Mouse (Mus musculus) large intestine, adult 2 months (tissue): ENCODE results near the gene Cfap54. TPM values are rescaled to one million over a fixed set of nuclear protein-coding genes. Genes with fewer than 3 reads are reported as not detected.
A peak's percentile ranks its signal among the peaks of the same experiment; 100 is the strongest.

ENCODE experiments used
- DNase-seq: peaks from one replicate; pipeline ENCODE4 v3.0.0-alpha.2; 2012; ENCODE audit warnings: low read depth, low spot score
- WGBS: fragments of 180-500 bp; shearing (Covaris S2); methylation state at CpG from one replicate; pipeline ENCODE4 v1.1.7; 2018; 5-methylcytosine and 5-hydroxymethylcytosine counted together
- polyA plus RNA-seq: library from polyadenylated mRNA; depleted of rRNA; stranded (reverse); fragments of >200 nt; gene quantifications from 2 replicates; pipeline ENCODE4 v1.2.3, GENCODE M21; 2012; rRNA removed

Gene Cfap54
- polyA plus RNA-seq = 0.10 and 0.33 TPM in 2 replicates

DNA sequence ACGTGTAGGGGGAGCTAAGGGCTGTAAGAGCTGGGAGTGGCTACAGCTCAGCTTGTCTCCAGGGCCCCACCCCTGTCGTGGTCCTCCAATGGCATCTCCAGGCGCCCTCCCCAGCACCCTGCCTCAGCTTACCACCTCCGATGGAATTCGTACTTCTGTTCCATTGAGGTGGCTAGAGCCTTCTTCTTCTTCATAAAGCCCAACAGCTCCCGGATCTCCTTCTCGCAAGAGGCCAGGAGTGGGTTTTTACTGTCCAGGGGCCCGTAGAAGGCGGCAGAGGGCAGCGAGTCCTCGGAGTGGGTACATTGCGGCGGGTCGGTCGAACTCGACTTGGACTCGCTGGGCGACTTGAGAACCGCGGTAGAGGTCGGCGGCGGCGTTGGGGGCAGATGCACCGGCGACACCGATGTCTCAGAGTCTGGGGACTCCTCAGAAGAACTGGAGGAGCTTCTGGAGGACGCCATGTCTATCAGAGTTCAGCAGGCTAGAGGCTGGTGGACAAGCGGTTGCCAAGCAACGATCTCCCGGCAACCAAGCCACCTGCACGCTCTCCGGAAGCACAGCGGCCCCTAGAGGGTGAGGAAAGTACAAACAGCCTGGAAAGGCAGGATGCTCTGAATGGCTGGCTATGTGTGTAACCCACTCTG is at the start of gene Cfap54:
TSS of gene Cfap54 (minus strand) at position 486 of the 647 bp plus-strand sequence.
- WGBS = 3% methylated on average over 34 of the region's 34 CpGs
- peak; percentile 57 for DNase-seq

DNA sequence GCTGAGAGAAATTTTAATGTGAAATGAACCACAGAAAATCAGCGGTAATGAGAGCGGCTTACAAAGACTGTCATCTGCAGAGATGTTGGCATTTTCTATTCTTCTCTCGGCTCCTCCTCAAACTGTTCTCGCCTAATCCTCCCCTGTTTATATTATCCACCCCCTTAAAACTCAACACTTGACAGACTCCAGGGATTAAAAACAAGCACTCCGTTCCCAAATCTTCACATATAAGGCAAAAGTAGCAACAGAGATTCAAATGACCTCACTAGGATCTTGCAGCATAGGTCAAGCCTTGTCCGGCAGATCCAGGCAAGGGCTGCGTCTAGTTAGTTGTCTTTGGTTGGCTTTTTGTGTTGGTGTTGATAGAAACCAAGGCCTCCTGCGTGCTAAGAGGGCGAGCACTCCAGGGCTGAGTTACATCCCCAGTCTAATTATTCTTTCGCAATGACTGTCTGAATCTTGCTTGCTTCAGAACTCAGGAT is 49.1 kb upstream of the Cfap54 start:
- WGBS = 64% methylated on average over 10 of the region's 10 CpGs
- DNase-seq = no peak

DNA sequence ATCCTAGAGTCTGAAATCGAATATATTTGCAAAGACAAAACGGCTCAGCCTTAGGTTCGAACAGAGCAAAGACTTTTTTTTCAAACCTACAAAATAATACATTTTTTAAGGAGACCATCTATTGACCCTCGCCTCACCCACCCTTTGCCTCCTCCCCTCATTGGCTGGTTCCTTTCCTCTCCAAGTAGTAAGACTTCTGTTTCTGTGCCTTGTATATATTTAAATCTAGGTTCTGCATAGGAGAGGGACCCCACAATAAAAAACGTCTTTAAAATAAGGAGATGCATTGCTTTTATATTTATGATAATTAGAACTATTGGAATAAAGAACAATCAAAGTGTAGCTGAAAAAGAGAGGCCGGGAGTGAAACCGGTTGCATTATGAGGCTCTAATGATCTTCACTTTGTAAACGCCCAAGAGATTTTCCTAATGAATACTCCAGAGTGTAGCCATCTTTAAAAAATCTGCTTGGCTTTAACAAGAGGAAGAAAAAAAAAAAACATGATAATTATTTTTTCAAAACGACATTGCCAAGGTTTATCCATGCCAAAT is 48.6 kb upstream of the Cfap54 start:
- WGBS = 66% methylated on average over 9 of the region's 9 CpGs

DNA sequence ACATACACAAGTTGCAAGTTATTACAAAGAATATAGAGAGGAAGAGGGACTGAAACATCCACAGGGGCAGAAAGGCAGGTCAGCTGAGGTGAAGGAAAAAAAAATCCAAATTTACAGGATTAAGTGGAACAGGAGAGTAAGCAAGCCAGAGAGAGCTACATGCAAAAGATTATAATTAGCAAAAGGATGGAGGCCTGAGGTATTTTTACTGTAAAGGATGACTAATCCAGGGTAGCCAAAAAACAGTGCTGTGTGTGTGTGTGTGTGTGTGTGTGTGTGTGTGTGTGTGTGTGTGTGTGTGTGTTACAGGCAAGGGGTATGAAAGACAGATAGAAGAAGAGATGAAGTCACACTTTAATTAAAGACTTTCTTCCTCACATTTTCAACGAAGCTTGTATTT is 47.9 kb upstream of the Cfap54 start:
- WGBS = 54% methylated on average over 1 of the region's 1 CpGs
- DNase-seq = no peak

More for the DNA sequence above, 48.6 kb upstream of the Cfap54 start:
- no peak for DNase-seq

DNA sequence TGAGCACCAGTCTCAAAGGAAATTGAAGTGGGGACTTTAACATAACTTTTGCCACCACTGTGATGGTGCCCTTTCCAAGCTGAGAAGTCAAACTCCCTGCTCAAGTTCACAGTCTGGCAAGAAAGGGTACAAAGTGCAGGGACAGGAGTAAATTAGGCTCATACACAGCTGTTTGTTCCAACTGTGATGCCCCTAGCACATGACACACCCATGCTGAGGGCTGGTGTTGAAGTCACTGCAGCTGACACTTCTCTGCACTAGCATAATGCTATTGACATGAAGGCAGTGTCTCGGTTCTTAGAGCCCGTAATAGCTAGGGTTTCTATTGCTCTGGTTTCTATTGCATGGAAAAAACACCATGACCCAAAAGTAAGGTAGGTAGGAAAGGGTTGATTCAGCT is 47.1 kb upstream of the Cfap54 start:
- no peak for DNase-seq
- WGBS = 60% methylated on average over 2 of the region's 2 CpGs

DNA sequence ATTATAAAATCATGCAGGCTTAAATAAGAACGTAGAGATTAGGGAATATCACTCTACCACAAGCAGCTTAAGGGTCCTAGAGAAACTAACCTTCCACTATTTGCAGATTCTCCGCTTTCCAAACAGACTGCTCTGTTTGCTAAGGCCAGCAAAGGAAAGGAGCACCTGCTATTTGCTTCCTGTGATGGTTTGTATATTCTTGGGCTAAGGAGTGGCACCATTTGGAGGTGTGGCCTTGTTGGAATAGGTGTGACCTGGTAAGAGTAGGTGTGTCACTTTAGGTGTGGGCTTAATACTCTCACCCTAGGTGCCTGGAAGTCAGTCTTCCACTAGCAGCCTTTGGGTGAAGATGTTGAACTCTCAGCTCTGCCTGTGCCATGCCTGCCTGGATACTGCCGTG is 44.6 kb upstream of the Cfap54 start:
- DNase-seq = no peak
- WGBS = 39% methylated on average over 3 of the region's 3 CpGs

DNA sequence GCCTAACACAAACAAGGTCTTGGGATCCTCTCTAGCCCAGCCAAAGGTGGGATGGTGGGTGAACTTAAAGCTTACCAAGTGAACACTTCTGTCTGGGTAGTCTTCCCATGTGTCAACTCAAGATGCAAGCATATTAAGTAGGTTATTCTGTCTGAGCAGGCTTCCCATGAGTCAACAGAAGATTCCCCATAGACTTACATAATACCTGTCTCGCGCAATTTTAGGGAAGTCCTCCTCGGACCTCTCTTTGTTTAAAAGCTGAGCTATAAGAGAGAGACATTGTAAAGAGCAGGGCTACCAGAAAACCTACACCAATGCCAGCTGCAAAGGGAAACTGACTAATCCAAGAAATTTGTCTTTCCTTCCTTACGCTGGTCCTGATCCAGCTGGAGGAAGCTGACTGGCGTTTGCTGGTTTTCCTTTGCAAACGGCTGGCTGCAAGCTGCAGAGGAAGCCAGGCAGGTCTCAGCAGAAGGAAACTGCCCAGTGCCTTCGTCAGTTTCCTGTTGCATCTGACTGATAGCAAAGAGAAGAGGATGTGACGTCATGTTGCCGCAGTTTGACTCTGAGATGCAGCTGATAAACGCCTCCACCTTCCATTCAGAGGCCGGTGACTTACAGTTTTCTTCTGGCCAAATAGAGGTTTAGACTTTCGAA is 42.7 kb upstream of the Cfap54 start:
- no peak for DNase-seq

DNA sequence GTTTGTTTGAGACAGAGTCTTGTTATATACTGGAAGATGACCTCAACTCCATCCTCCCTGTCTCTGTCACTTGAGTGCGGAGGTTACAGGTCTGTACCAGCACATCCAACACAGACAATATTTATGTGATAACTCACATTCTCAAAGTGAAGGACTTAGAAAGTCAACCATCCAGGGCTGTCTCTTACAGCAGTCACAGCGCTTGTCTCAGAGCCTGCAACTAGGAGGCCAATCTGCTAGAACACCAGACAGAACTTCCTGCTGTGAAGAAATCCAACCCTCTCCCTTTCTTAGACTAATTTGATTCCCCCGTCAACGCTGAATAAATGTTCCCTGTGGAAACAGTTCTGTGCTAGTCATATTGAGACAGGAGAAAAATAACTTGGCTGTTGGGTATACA is 41.9 kb upstream of the Cfap54 start:
- 89% methylated on average over 4 of the region's 4 CpGs for WGBS
- DNase-seq = no peak

More for the DNA sequence above, 42.7 kb upstream of the Cfap54 start:
- 54% methylated on average over 12 of the region's 12 CpGs for WGBS

DNA sequence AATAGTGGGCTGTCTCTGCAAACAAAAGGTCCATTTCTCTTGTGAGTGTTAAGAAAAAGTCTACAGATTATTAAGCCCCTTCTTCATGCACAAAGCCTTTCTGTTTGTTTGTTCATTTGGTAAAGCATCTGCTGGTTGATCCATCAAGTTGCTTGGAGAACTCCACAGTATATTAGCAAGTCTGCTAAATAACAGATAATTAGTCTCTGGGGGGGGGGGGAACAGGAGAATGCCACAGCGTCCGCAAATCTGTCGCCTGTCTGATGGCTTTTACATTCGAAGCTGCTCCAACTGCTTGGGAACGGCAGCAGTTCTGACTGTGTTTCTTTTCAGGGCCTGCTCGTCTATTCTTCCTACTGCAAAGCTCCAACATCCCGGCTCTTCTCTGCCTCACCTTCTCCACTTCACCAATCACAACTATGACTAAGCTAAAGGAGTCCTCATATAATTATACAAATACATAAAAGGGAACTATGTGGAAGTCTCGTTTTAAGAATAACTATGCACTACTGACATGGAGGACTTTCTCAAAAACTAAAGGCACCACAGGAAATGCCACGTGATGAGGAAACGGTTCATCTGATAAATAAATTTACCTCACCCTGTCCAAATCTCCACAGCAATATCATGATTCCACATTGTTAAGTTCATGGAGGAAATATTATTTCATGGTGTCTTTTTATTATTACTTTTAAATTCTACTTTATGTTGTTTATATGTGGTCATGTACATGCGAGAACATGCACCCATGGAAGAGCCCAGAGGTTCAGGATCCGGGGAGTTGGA is 41.2 kb upstream of the Cfap54 start:
- WGBS = 72% methylated on average over 12 of the region's 12 CpGs
- no peak for DNase-seq

DNA sequence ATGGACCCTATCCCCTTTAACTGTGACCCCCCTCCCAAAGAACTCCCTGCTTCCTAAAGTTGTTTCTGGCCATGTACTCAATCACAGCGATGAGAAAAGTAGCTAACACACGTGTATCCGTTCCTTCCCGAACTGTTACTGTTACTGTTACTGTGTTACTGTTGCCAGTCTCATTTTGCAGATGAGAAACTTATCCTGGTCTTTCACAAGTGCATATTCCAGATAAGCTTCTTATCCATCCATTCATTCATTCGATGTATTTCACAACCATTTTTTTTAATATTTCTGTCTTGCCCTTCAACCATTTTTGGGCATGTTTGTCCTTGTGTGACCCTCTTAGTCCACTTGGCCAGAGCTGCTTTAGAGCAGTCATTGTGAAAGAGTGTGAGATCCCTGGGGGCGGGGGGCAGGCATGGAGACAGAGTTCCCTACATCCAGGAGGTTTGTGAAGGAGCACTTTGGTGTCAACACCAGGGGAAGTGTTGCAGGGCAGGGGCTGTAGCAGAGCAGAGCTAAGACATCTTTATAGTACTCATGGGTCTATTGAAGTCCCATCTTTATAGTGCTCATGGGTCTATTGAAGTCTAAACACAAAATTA is 39.9 kb upstream of the Cfap54 start:
- WGBS = 92% methylated on average over 6 of the region's 6 CpGs
- DNase-seq = no peak

DNA sequence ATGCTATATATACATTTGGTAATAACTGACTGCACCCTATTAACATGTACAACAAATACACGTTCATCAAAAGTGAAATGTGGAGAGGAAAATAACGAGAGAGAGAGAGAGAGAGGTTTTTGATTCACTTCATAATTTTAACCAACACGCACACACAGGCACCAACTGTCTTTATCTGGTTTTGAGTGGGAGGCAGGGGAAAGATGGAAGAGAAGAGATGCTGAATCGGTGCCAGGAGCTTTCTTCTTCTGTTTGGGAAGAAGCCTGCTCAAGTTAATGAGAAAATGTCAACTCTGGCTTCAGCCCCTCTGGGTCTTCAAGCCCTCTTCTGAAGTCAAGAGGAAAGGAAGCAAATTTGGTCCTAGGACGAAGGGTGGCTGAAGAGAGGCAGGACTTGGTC is 38.4 kb upstream of the Cfap54 start:
- DNase-seq = no peak
- WGBS = 76% methylated on average over 5 of the region's 5 CpGs

DNA sequence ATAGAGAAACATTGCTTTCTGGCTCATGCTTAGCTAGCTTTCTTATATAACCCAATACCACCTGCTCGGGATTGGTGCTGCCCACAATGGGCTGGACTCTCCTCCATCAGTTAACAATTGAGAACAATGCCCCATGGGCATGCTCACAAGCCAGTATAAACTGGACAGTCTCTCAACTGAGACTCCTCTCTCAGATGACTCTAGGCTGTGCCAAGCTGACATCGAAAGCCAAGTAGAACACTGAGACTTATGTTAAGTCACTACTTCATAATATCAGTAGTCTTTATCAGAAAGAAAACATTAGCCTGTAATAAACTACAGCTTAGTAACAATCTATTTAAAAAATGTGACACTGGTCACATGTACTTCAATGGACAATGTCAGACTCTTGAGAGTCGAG is 35.2 kb upstream of the Cfap54 start:
- no peak for DNase-seq
- WGBS = 73% methylated on average over 3 of the region's 3 CpGs

DNA sequence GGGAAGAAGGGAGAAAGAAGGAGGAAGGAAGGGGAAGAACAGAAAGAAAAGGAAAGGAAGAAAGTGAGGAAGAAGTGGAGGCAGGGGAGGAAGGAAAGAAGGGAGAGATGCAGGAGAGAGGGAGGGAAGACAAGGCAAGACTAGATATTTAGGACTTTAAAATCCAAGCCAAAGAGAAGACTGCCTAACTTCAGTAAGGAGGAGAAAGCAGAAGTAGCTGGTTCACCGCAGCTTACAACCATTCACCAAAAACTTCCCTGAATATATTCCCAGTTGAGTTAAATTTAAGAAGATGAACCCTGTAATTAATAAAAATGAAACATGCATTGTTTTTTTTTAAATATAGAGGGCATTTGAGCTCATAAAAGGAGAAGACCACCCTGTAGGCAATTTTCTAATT is 34.3 kb upstream of the Cfap54 start:
- no peak for DNase-seq
- WGBS = 89% methylated on average over 1 of the region's 1 CpGs

DNA sequence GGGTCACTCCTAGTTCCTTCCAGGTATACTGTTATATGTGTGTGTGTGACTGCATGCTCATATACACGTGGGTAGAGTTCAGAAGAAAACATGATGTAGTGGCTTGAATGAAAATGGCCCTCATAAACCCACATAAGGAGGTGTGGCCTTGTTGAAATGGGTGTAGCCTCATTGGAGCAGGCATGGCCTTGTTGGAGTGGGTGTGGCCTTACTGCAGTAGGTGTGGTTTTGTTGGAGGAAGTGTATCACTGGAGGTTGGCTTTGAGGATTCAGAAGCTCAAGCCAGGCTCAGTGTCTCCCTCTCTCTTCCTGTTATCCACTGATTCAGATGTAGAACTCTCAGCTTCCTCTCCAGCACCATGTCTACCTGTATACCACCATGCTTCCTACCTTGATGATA is 33.4 kb upstream of the Cfap54 start:
- no peak for DNase-seq
- 30% methylated on average over 1 of the region's 1 CpGs for WGBS

DNA sequence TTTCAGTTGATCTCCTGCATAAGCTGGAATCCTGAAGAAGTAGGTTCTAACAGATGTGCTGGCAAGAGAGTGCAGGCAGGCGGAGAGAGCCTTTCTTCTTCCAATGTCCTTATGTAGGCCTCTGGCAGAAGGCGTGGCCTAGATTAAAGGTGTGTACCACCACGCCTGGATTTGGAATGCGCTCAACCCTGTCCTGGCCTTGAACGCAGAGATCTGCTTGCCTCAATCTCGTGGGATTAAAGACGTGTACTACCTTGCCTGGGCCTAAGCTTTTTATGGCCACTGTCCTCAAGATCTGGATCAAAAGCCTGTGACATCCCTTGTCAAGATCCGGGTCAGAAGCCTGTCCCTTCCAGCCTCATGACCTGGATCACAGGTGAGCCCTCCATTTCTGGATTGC is 32.5 kb upstream of the Cfap54 start:
- WGBS = 66% methylated on average over 8 of the region's 8 CpGs
- no peak for DNase-seq

DNA sequence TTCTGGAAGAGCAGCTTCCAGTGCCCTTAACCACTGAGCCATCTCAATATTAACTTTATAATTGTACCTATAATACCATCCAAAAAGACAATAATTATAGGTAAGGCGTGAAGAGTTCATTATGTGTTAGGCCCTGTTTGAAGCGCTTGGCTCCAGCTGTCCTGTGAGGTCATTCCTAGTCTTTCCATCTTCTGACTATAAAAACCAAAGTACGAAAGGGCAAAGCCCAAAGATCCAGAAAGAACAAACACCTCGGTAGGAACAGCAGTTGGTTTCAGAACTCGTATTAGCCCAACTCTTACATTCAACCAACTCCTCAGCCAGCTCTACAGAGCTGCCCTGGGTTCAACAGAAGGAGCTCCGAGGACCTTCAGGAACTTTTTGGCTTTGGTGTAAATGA is 30.6 kb upstream of the Cfap54 start:
- 85% methylated on average over 6 of the region's 6 CpGs for WGBS
- DNase-seq = no peak

DNA sequence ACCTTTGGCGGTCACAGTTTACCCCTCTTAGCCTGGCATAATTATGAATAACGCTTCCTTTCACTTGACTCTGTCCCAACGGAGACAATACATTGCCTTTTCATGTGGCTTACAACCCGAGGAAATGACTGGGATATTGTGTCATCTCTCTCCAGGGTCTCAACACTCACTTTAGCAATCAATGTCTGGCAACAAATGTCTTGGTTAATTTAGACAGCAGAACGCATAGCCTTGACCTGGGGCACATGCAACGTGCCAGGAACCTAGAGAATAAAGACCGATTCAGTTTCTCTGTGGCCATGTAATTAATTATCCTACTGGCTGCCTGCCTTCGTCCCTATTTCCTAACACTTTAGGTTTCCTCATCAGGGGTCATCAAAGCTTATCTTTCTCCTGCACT is 30.0 kb upstream of the Cfap54 start:
- WGBS = 73% methylated on average over 8 of the region's 8 CpGs
- no peak for DNase-seq

DNA sequence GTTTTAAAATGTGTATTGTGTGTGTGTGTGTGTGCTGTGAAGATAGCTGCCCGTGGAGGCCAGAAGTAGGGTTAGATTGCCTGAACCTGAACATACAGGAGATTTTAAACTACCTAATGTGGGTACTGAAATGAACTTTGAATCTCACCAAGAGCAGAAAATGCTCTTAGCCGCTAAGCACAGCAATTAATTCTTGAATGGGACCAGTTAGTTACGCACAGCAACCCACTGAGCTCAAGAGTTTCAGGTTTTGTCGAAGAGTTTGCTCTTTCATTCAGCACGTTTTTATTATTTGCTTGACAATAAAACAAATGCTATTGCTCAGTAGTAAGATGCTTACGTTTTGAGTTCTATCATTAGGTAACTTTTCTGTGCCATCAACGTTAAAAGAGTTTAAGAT is 23.9 kb upstream of the Cfap54 start:
- WGBS = 72% methylated on average over 7 of the region's 7 CpGs

DNA sequence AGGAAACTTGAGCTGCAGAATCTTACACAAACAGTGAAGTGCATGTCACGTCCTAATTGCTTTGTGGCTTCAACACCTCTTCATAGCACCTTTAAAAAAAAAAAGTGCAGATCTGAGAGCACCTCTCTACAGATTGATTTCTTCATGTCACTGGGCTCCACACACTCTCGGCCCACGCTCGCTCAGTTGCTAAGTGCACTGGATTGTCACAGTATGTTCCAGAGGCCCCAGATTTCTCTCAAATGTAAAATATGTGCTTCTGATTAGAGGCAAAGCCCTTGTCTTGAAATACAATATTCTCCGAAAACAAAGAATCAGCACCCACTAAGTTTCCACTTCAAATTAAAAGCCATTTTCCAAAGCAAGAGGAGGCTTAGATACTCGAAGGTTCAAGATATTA is 22.9 kb upstream of the Cfap54 start:
- WGBS = 79% methylated on average over 6 of the region's 6 CpGs
- DNase-seq = no peak

More for the DNA sequence above, 23.9 kb upstream of the Cfap54 start:
- no peak for DNase-seq

DNA sequence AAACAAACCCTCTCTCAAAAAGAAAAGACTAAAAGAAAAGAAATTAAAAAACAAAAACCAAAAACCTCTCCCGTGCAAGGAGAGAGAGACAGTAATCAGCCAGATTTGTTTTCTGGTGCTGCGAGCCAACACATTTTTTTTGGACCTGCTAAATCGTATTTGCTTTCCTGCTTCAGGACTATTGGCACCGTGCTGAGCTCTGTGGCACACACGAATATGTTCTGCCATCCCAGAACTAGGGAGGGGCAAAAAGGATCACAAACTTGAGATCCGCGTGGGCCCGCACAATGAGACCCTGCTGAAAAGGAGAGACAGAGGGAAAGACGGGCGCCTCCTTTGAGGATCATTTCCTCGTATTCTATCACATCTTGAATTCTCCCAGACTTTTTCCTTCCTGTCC is 22.3 kb upstream of the Cfap54 start:
- DNase-seq = no peak
- WGBS = 71% methylated on average over 11 of the region's 11 CpGs
